Mouse (Mus musculus) midbrain, embryonic 10.5 days (tissue): ENCODE measurements at regions not wholly inside any gene's neighbourhood (a gene's known extent, or its start where the extent isn't known, plus 50 kb on each side); places are given as distances from the start of the nearest gene placed in this dataset.
"Not testable (repeated sequence)": the region's sequence is repeated elsewhere in the genome, so short reads cannot be mapped to it uniquely, and the experiment has no call there.

Source experiments
- DNase-seq: peaks from one replicate; pipeline ENCODE4 v3.0.0-alpha.2; 2017; ENCODE audit warnings: low spot score
- H3K27ac ChIP-seq: fragments of 300-500 bp; sonication (generic); replicated peaks from 2 replicates; pipeline ENCODE4 v1.5.1; 2016; ENCODE audit warnings: mild to moderate bottlenecking
- H3K27me3 ChIP-seq: fragments of 300-500 bp; sonication (generic); 2 replicates; pipeline ENCODE4 v1.6.1; 2016; ENCODE audit warnings: low read depth, mild to moderate bottlenecking; ENCODE audit not compliant: poor library complexity, severe bottlenecking
- H3K36me3 ChIP-seq: fragments of 300-500 bp; sonication (generic); 2 replicates; pipeline ENCODE4 v1.6.1; 2016; ENCODE audit warnings: mild to moderate bottlenecking, moderate library complexity
- H3K4me1 ChIP-seq: fragments of 300-500 bp; sonication (generic); 2 replicates; pipeline ENCODE4 v1.6.1; 2016
- H3K4me3 ChIP-seq: fragments of 300-500 bp; sonication (generic); 2 replicates; pipeline ENCODE4 v1.5.1; 2016; ENCODE audit warnings: mild to moderate bottlenecking, moderate library complexity
- H3K9me3 ChIP-seq: fragments of 300-500 bp; sonication (generic); replicated peaks from 2 replicates; pipeline ENCODE4 v1.6.1; 2016; ENCODE audit warnings: mild to moderate bottlenecking
- WGBS: fragments of 180-500 bp; shearing (Covaris S2); methylation state at CpG from one replicate; pipeline ENCODE4 v1.1.7; 2016; 5-methylcytosine and 5-hydroxymethylcytosine counted together

DNA sequence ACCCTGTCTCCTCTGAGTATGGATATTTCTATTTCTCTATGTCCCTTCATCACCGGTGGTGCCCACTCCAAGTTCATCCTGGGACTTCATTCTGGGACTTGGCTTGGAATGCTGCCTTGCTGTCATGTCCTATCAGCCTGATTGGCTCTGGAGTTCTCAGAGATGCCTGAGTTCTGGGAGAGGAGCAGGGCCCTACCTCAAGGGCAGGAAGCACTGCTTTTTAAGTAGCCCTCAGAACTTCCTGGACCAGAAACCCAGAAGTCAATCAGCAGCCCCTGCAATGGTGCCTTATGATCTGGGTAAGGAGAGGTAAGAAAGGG is 228.2 kb upstream of the Zfp703 start:
- peaks cover 4% of the 10 kb centered on the region; the same call in 1 of the 2 replicates for H3K4me1 ChIP-seq
- no peaks in the 10 kb centered on the region for H3K27me3 ChIP-seq
- H3K9me3 ChIP-seq, result no peaks in the 10 kb centered on the region
- H3K27ac ChIP-seq, result no peak overlapping the region
- no peak for DNase-seq
- no peaks in the 10 kb centered on the region for H3K36me3 ChIP-seq
- H3K4me3 ChIP-seq, result no peak overlapping the region
- WGBS, result 85% methylated on average over 1 of the region's 1 CpGs

DNA sequence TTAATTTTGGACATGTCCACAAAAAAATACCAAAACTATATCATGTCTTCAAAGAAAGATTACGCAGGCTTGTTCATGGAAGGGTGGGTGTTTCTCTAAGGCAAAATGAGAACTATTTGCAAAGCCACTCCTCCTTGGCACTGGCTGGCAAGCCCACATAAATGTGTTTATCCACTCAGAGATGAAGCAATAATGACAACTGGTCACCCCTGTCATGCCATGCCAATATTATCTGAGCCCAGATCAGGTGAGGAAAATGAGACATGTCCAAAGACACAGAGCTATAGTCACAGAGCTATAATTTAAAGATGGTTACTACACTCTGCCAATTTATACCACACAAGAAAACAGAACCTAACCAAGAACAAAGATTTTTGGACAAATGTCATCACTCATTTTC is 227.0 kb upstream of the Zfp703 start:
- no peaks in the 10 kb centered on the region for H3K9me3 ChIP-seq
- H3K4me3 ChIP-seq, result no peak overlapping the region
- no peak overlapping the region for H3K27ac ChIP-seq
- no peaks in the 10 kb centered on the region for H3K36me3 ChIP-seq
- 92% methylated on average over 1 of the region's 1 CpGs for WGBS
- no peaks in the 10 kb centered on the region for H3K27me3 ChIP-seq
- no peak for DNase-seq
- H3K4me1 ChIP-seq, result peaks cover 4% of the 10 kb centered on the region; the same call in 1 of the 2 replicates

DNA sequence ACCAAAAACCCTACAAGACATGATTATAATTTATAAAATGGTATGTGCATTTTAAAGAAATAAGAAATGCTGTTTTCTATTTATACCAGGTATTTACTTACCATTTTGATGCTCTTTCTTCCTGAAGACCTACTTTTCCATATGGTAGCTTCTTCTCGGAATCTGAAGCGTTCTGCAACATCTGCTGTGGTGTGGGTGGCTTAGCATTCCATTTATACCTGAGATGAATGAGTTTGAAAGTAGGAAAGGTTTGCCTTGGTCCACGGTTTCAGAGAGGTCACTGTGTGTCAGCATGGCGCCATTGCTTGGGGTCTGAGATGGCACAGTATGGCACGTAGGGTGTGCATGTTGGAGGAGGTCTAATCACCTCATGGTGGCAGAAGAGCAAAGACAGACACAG is 225.5 kb upstream of the Zfp703 start:
- Histone ChIP-seq H3K4me3 (no peak overlapping the region), H3K4me1 (peaks cover 4% of the 10 kb centered on the region; the same call in 1 of the 2 replicates), H3K9me3 (no peaks in the 10 kb centered on the region), H3K36me3 (no peaks in the 10 kb centered on the region), H3K27ac (no peak overlapping the region), H3K27me3 (no peaks in the 10 kb centered on the region)
- no peak for DNase-seq
- WGBS, result 94% methylated on average over 5 of the region's 5 CpGs

DNA sequence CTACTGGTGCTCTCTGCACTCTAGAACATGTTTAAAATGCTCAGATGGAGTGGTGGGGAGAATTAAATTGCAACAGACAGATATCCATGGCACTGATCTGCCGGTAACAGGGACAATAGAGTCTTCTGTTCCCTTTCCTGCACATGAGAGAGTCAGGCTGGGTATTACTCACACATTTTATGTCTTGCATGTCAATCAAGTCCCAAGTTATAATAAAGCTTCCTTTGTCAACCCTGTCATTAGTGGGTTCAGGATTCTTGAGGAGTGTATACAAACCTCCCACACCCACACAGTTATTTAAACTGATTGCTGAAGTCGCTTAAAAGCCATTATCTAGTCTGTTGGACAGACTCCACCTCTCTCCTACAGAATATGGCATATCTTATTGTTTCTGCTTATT is 220.7 kb upstream of the Zfp703 start:
- Histone ChIP-seq H3K36me3 (no peaks in the 10 kb centered on the region), H3K4me3 (no peak overlapping the region), H3K27ac (no peak overlapping the region), H3K27me3 (no peaks in the 10 kb centered on the region), H3K4me1 (no peaks in the 10 kb centered on the region), H3K9me3 (0 out of 2 replicates have a peak, but pooled peaks cover 8% of the 10 kb centered on the region)
- 94% methylated on average over 2 of the region's 2 CpGs for WGBS
- DNase-seq, result no peak

DNA sequence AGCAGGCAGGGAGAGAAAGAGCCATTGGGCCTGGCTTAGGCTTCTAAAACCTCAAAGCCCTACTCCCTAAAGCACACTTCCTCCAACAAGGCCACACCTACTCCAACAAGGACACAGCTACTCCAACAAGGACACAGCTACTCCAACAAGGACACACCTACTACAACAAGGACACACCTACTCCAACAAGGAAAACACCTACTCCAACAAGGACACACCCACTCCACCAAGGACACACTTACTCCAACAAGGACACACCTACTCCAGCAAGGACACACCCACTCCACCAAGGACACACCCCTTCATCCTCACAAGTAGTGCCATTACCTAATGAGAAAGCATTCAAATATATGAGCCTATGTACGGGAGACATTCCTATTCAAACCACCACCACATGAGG is 216.4 kb upstream of the Zfp703 start:
- Histone ChIP-seq H3K4me1 (no peaks in the 10 kb centered on the region), H3K27me3 (no peaks in the 10 kb centered on the region), H3K9me3 (0 out of 2 replicates have a peak, but pooled peaks cover 11% of the 10 kb centered on the region), H3K27ac (no peak overlapping the region), H3K4me3 (no peak overlapping the region), H3K36me3 (no peaks in the 10 kb centered on the region)
- 93% methylated on average over 1 of the region's 1 CpGs for WGBS
- DNase-seq, result no peak

DNA sequence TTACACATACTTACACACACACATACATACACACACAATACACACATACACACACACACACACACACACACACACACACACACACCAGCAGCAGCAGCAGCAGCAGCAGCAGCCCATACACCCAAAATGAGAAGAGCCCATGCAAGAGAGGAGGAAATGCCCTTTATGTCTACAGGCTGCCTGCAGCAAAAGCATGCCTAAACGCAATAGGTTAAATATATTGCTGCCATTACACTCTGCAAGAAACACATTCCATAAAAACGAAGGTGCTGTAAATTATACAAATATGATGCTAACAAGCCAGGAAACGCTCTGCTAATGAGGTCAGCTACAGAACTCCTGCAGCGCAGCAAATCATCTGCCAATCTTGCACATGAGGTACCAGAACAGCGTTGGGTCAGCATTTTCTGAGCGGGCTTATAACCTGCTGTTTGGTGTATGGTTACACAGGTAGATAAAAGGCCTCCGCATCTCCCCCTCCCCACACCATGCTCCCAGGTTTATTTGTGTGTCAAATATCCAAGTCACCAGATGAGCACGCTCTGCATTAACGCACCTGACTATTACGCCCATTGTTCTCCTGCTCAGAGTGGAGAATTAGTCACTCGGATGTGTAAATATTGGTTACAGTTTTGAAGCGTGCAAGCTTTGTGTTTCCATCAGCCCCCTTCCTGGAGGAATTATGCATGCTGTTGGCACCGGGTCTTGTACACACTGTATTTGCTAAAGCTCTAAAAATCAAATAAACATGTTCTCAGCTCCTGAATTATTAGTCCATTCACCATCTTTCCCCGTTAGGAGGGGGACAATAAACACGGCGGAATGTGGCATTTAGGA is 214.0 kb upstream of the Zfp703 start:
- WGBS, result 90% methylated on average over 16 of the region's 16 CpGs
- DNase-seq, result no peak

DNA sequence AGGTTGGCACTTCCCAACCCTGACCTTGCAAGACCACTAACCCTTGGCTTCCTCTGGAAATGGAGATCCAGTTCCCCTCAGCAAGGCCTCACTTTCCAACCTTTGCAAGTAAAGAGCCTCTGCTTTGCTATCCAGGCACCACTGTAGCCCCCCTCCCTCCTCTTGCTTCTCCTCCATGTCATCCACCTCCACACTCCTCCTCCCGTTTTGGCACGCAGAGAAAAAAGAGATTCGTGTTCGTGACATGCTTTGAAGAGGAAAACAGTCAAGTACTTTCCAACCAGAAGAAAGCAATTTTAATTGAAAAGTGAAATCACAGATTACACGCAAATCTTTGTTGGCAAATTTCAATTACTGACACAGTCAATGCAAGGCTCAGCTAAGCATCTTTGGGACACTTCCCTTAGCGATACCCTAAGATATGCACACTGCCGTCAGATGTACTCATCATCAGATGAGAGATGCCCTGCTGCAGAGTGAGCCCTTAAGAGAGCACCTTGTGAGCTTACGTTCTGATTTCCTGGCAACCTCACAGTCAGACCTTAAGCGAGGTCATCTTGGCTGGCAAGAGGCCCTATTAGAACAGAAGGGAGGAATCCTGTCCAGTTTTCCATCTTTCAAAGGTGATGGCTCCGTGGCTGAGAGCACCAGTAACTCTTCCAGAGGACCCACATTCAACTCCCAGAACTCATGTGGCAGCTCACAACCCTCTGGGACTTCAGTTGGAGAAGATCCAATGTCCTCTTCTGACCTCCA is 208.5 kb upstream of the Zfp703 start:
- no peak for DNase-seq
- Histone ChIP-seq H3K9me3 (no peaks in the 10 kb centered on the region), H3K36me3 (no peaks in the 10 kb centered on the region), H3K27me3 (no peaks in the 10 kb centered on the region), H3K4me1 (0 out of 2 replicates have a peak, but pooled peaks cover 3% of the 10 kb centered on the region), H3K27ac (no peak overlapping the region), H3K4me3 (no peak overlapping the region)
- WGBS, result 89% methylated on average over 10 of the region's 10 CpGs

More for the DNA sequence above, 214.0 kb upstream of the Zfp703 start:
- Histone ChIP-seq H3K4me1 (no peaks in the 10 kb centered on the region), H3K27me3 (no peaks in the 10 kb centered on the region), H3K36me3 (no peaks in the 10 kb centered on the region), H3K4me3 (no peak overlapping the region), H3K9me3 (0 out of 2 replicates have a peak, but pooled peaks cover 11% of the 10 kb centered on the region), H3K27ac (no peak overlapping the region)

DNA sequence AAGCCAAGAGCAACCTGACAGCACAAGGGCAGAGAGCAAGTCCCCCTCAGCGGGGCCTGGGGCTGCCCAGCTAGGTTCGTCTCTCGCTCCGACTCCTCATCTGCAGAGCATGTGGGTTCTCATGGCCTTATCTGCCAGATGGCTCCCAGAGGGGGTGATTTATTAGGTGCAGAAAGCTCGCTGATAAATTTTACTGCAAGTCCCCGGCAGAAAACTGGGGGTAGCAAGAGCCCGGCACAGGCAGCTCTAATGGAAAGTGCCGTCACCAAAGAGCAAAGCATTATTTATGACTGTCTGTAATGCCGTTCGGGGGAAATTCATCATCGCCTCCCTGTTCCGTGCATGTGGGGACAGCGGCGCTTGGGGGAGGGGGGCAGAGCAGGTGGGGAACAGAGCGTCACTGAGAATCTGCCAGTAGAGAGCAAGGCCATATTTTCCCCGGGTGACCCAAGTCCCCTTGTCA is 206.7 kb upstream of the Zfp703 start:
- H3K27me3 ChIP-seq, result no peaks in the 10 kb centered on the region
- no peaks in the 10 kb centered on the region for H3K9me3 ChIP-seq
- 77% methylated on average over 16 of the region's 16 CpGs for WGBS
- no peak overlapping the region for H3K4me3 ChIP-seq
- no peak for DNase-seq
- no peaks in the 10 kb centered on the region for H3K36me3 ChIP-seq
- peaks cover 3% of the 10 kb centered on the region; the same call in 1 of the 2 replicates for H3K4me1 ChIP-seq
- H3K27ac ChIP-seq, result no peak overlapping the region

DNA sequence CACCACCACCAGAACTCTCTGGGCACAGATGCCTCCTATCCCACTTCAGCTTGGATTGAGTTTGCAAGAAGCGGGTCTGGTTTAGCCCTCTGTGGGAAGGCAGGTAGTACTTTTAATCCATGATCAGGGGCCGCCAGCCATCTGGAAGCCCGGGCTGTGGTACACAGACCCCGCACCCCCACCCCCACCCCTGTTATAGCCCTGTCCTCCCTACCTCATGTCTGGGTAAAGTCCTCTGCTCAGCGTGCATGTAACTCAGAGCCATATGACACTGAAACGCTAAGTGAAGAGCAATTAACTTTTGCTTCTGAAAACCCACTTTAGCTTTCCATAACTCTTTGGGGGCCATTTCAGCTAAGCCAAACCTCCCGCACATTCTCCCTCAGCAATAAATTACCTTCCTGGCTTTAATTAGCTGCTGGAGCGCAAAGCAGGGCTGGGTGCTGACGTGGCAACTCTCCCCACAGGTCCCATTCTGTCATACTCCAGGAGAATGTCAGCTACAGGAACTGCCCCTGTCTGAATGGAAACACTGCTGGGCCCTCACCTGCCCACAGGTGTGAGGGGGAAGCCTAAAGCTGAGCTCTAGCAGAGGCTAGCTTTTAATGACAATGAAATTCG is 198.1 kb upstream of the Zfp703 start:
- Histone ChIP-seq H3K36me3 (no peaks in the 10 kb centered on the region), H3K27ac (no peak overlapping the region), H3K27me3 (peaks cover 14% of the 10 kb centered on the region; the same call in 1 of the 2 replicates), H3K4me3 (no peak overlapping the region), H3K4me1 (peaks cover 11% of the 10 kb centered on the region), H3K9me3 (no peaks in the 10 kb centered on the region)
- no peak for DNase-seq
- 80% methylated on average over 10 of the region's 10 CpGs for WGBS

DNA sequence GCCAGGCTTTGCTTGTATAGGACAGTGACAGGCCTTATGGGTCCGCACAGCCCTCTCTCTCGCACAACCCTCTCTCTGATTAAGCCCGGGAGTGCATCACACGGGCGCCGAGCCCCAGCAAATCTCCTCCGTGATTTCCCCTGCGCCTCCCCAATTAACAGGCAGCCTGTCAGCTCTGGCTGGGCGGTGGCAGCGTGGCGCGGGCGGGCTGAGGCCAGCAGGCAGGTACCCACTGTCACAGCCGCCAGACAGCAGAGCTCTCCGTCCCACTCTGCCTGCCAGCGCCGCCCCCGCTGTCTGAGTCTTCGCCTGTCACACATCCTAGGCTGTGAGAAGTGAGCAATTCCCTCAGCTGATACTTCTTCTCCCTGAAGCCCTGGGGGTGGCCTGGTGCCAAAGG is 196.6 kb upstream of the Zfp703 start:
- DNase-seq, result peak; percentile 14
- no peaks in the 10 kb centered on the region for H3K36me3 ChIP-seq
- peak overlapping the region; percentile 25 for H3K4me3 ChIP-seq
- H3K4me1 ChIP-seq, result peaks cover 10% of the 10 kb centered on the region
- peaks cover 14% of the 10 kb centered on the region; the same call in 1 of the 2 replicates for H3K27me3 ChIP-seq
- H3K27ac ChIP-seq, result no peak overlapping the region
- H3K9me3 ChIP-seq, result no peaks in the 10 kb centered on the region
- WGBS, result 40% methylated on average over 19 of the region's 19 CpGs

DNA sequence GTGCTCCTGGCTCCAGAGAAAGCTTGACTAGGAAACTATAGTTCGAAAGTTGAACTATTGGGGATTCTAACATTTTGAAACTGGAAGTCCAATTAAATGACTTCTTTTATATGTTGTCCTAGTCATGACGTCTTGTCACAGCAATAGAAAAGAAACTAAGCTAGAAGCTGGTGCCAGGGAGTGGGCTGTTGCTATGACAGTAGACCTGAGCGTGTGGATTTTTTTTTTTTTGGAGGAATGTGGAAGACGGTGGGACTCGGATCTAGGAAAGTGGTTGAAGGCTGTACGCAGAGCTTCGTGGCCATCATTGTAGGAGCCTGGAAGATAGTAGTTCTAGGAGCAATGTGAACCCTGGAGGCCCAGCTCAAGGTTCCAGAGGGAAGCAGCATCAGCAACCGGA is 194.2 kb upstream of the Zfp703 start:
- not testable (repeated sequence) for H3K9me3 ChIP-seq, DNase-seq, H3K27ac ChIP-seq, H3K36me3 ChIP-seq, H3K4me1 ChIP-seq, H3K4me3 ChIP-seq
- WGBS, result 93% methylated on average over 8 of the region's 8 CpGs
- peaks cover 10% of the 10 kb centered on the region; the same call in 1 of the 2 replicates for H3K27me3 ChIP-seq

DNA sequence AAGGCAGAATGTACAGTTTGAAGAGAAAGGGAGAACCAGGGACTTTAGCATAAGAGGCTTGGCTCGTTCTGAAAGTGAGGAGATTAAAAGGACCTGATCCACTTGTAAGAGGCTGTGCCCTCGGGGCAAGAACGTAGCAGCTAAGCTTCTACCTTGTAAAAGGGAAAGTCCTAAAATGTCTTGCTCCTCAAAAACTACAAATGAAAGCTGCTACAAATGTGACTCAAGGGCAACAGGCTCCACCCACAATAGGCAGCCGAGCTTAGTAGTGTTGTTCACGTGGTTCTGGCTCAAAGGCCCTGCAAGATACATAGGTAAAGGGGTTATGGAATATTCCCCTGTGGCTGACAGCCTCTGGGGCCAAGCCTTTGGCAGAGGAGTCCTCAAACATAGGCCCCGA is 192.7 kb upstream of the Zfp703 start:
- WGBS, result 67% methylated on average over 6 of the region's 6 CpGs
- DNase-seq, result no peak
- no peaks in the 10 kb centered on the region for H3K9me3 ChIP-seq

More for the DNA sequence above, 192.7 kb upstream of the Zfp703 start:
- Histone ChIP-seq H3K4me3 (no peak overlapping the region), H3K27ac (no peak overlapping the region), H3K36me3 (no peaks in the 10 kb centered on the region), H3K27me3 (peaks cover 6% of the 10 kb centered on the region; the same call in 1 of the 2 replicates), H3K4me1 (peaks cover 4% of the 10 kb centered on the region; the same call in 1 of the 2 replicates)
